Mouse (Mus musculus): ENCODE results near the gene Gm37240.

Gene Gm37240

GRCm38 (mm10) chr3:85518072-85518471 is 369.2 kb downstream of the Gm37240 start:
- no peak for DNase-seq (ENCODE audit: extremely low spot score, low read depth, low spot score)

- DNase-seq (ENCODE audit: extremely low spot score, low read depth, low spot score), result no peak
Measured at GRCm38 (mm10) chr3:85516739-85517396, 370.4 kb downstream of the Gm37240 start.

- no peak for DNase-seq (ENCODE audit: extremely low spot score, low read depth, low spot score)
Measured at GRCm38 (mm10) chr3:85514700-85515099, 372.6 kb downstream of the Gm37240 start.

GRCm38 (mm10) chr3:85508717-85509279 is 378.5 kb downstream of the Gm37240 start:
- no peak for DNase-seq (ENCODE audit: extremely low spot score, low read depth, low spot score)

GRCm38 (mm10) chr3:85500096-85500495 is 387.2 kb downstream of the Gm37240 start:
- DNase-seq (ENCODE audit: extremely low spot score, low read depth, low spot score), result no peak

- no peak for DNase-seq (ENCODE audit: extremely low spot score, low read depth, low spot score)
Measured at GRCm38 (mm10) chr3:85496146-85496545, 391.2 kb downstream of the Gm37240 start.

- DNase-seq (ENCODE audit: extremely low spot score, low read depth, low spot score), result no peak
Measured at GRCm38 (mm10) chr3:85493796-85494195, 393.5 kb downstream of the Gm37240 start.

- no peak for DNase-seq (ENCODE audit: extremely low spot score, low read depth, low spot score)
Measured at GRCm38 (mm10) chr3:85490204-85490603, 397.1 kb downstream of the Gm37240 start.

- no peak for DNase-seq (ENCODE audit: extremely low spot score, low read depth, low spot score)
Measured at GRCm38 (mm10) chr3:85487379-85487778, 399.9 kb downstream of the Gm37240 start.

GRCm38 (mm10) chr3:85485536-85486190 is 401.7 kb downstream of the Gm37240 start:
- DNase-seq (ENCODE audit: extremely low spot score, low read depth, low spot score), result no peak

- no peak for DNase-seq (ENCODE audit: extremely low spot score, low read depth, low spot score)
Measured at GRCm38 (mm10) chr3:85482636-85483035, 404.7 kb downstream of the Gm37240 start.

GRCm38 (mm10) chr3:85480638-85481037 is 406.7 kb downstream of the Gm37240 start:
- no peak for DNase-seq (ENCODE audit: extremely low spot score, low read depth, low spot score)

- no peak for DNase-seq (ENCODE audit: extremely low spot score, low read depth, low spot score)
Measured at GRCm38 (mm10) chr3:85478731-85479130, 408.6 kb downstream of the Gm37240 start.

GRCm38 (mm10) chr3:85469711-85470110 is 417.6 kb downstream of the Gm37240 start:
- DNase-seq (ENCODE audit: extremely low spot score, low read depth, low spot score), result no peak

- DNase-seq (ENCODE audit: extremely low spot score, low read depth, low spot score), result no peak
Measured at GRCm38 (mm10) chr3:85468995-85469394, 418.3 kb downstream of the Gm37240 start.

- DNase-seq (ENCODE audit: extremely low spot score, low read depth, low spot score), result no peak
Measured at GRCm38 (mm10) chr3:85465283-85466025, 421.9 kb downstream of the Gm37240 start.

- DNase-seq (ENCODE audit: extremely low spot score, low read depth, low spot score), result no peak
Measured at GRCm38 (mm10) chr3:85460021-85460420, 427.3 kb downstream of the Gm37240 start.

- DNase-seq (ENCODE audit: extremely low spot score, low read depth, low spot score), result no peak
Measured at GRCm38 (mm10) chr3:85456983-85457382, 430.3 kb downstream of the Gm37240 start.

- no peak for DNase-seq (ENCODE audit: extremely low spot score, low read depth, low spot score)
Measured at GRCm38 (mm10) chr3:85455453-85455852, 431.9 kb downstream of the Gm37240 start.

GRCm38 (mm10) chr3:85454001-85454400 is 433.3 kb downstream of the Gm37240 start:
- DNase-seq (ENCODE audit: extremely low spot score, low read depth, low spot score), result no peak

GRCm38 (mm10) chr3:85449461-85449860 is 437.9 kb downstream of the Gm37240 start:
- DNase-seq (ENCODE audit: extremely low spot score, low read depth, low spot score), result no peak

- DNase-seq (ENCODE audit: extremely low spot score, low read depth, low spot score), result no peak
Measured at GRCm38 (mm10) chr3:85442781-85443180, 444.5 kb downstream of the Gm37240 start.
